In the genomic region with DNA sequence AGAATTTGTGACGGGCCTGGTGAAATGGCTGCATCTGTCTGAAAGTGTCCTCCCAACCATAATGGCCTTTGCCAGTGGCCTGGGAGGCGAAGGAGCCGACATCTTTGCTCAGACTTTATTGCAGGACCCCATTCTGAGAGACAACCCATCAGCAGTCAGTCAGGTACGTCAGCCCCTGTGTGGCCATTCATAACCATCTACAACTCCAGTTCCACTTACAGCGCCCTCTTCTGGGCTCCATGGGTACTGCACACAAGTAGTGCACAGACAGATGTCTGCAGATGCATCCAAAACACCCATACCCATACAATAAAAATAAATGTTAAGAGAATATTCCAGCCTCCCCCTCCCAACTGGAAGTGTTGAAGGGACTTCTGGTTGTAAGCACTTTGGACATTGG, we compare ENCODE assay signal across 11 mouse cellular contexts. TPM values are rescaled to one million over a fixed set of nuclear protein-coding genes. Genes with fewer than 3 reads are reported as not detected.
DNase-seq lines count a peak whose midpoint lies in the region; ATAC-seq and TF ChIP-seq lines count a peak whose summit lies in the region.
"Had no signal": no experiment of that assay in that cellular context is flagged by ENCODE, and none has a peak within 500 bp of the region (broad histone marks: within the 10 kb centered on the region; RNA-seq: fewer than 3 reads in every experiment).

No protein-coding gene starts in this region.

- DNase-seq in CD4-positive, CD25-positive, alpha-beta regulatory T cell, adult 2 months (ENCODE audit: low read depth, low spot score): peak; percentile 59
- DNase-seq in liver: peak; percentile 11
- DNase-seq in testis, postnatal 10 days (ENCODE audit: low spot score): peak; percentile 68
- DNase-seq in layer of hippocampus, adult 8-10 months (ENCODE audit: low spot score in 2 of 2): no peak
- DNase-seq: gastrocnemius, postnatal 25 days had no signal

- no peaks in the 10 kb centered on the region for H3K9me3 ChIP-seq in liver, embryonic 12.5 days (replicated peaks)

- no peak overlapping the region for H3K4me3 ChIP-seq in liver, embryonic 12.5 days
- H3K4me3 ChIP-seq in bone marrow, adult 2 months (replicated peaks; ENCODE audit: control insufficient read depth, low read depth, low read length): no peak overlapping the region

- H3K9ac ChIP-seq in liver, embryonic 12.5 days: no peak overlapping the region
- H3K9ac ChIP-seq: hindbrain, embryonic 14.5 days had no signal

- WGBS in liver, embryonic 12.5 days (ENCODE audit: insufficient replicate concordance): 64% methylated on average over 5 of the region's 5 CpGs
- 86% methylated on average over 5 of the region's 5 CpGs for WGBS in bone marrow, adult 2 months

- H3K27me3 ChIP-seq in liver, embryonic 12.5 days (replicated peaks): no peaks in the 10 kb centered on the region

- 0 out of 2 replicates have a peak, but pooled peaks cover 2% of the 10 kb centered on the region for H3K4me1 ChIP-seq in liver, embryonic 12.5 days
- H3K4me1 ChIP-seq in bone marrow, adult 2 months (ENCODE audit: control insufficient read depth, insufficient read depth, low read length): no peaks in the 10 kb centered on the region

- TF ChIP-seq CTCF in bone marrow, adult 2 months (IDR thresholded peaks at IDR 0.05; ENCODE audit: control insufficient read depth, insufficient read depth, low read length): peak; percentile 62

- ATAC-seq in CD4-positive, CD25-positive, alpha-beta regulatory T cell, adult 4 months: no peak
- ATAC-seq in liver, embryonic 12.5 days: no peak
- no peak for ATAC-seq in monocyte, adult 5-6 weeks (replicated peaks; ENCODE audit: insufficient number of reproducible peaks, low FRiP score, low TSS enrichment, poor library complexity, severe bottlenecking)

- no peak for TF ChIP-seq POLR2A in bone marrow, adult 2 months (IDR thresholded peaks at IDR 0.05; ENCODE audit: borderline replicate concordance, control insufficient read depth, low read depth, low read length)

- H3K27ac ChIP-seq in liver, embryonic 12.5 days: no peak overlapping the region
- H3K27ac ChIP-seq in bone marrow, adult 2 months (ENCODE audit: control insufficient read depth, insufficient read depth, low read depth, low read length, poor library complexity): no peak overlapping the region
- H3K27ac ChIP-seq: hindbrain, embryonic 14.5 days had no signal

- H3K4me2 ChIP-seq in liver, embryonic 12.5 days: no peak overlapping the region
- H3K4me2 ChIP-seq: hindbrain, embryonic 14.5 days had no signal

- no peaks in the 10 kb centered on the region for H3K36me3 ChIP-seq in liver, embryonic 12.5 days

RNA-seq across cellular contexts. Expression of gene Tmco4, which starts 23.7 kb away (rescaled TPM):
- polyA plus RNA-seq in CD4-positive, CD25-positive, alpha-beta regulatory T cell, adult 4 months (2017; shearing (Covaris generic)): 10 to 100 TPM; 22.5 to 44.8 TPM
- 2.1 and 2.5 TPM in 2 replicates for polyA plus RNA-seq in liver, embryonic 12.5 days (2016; fragmentation: Nextera tagmentation; extraction: Ambion mirVana)
- polyA plus RNA-seq in bone marrow, adult 2 months (2011; ENCODE audit: insufficient read depth, insufficient read length, low replicate concordance, missing spikeins): 2.7 and 6.0 TPM in 2 replicates
- 16.7 to 26.4 TPM (median 19.0 TPM) in 3 replicates for total RNA-seq in monocyte, adult 5-6 weeks (2017)
- total RNA-seq in layer of hippocampus, adult 8-10 months (2022): 1 to 10 TPM; 2.3 to 5.4 (median 4.1) TPM

RNA-seq across cellular contexts. Expression of gene Rnf186, which starts 29.5 kb away (rescaled TPM):
- polyA plus RNA-seq in CD4-positive, CD25-positive, alpha-beta regulatory T cell, adult 4 months (2017; shearing (Covaris generic)): not detected
- polyA plus RNA-seq in liver, embryonic 12.5 days (2016; fragmentation: Nextera tagmentation; extraction: Ambion mirVana): not detected in 2 replicates
- not detected in 2 replicates for polyA plus RNA-seq in bone marrow, adult 2 months (2011; ENCODE audit: insufficient read depth, insufficient read length, low replicate concordance, missing spikeins)
- total RNA-seq in monocyte, adult 5-6 weeks (2017): not detected in 3 replicates
- not detected for total RNA-seq in layer of hippocampus, adult 8-10 months (2022)
- total RNA-seq: gastrocnemius, postnatal 25 days; megakaryocyte progenitor cell, adult 5-6 weeks had no signal
- polyA plus RNA-seq: hindbrain, embryonic 14.5 days had no signal

Comparison
In these comparisons a context has a peak if more than half of its experiments do, and no peak if none do; other contexts are left out.
1. DNase-seq: peak in CD4-positive, CD25-positive, alpha-beta regulatory T cell, adult 2 months (single experiment), liver (single experiment) and testis, postnatal 10 days (single experiment); none in layer of hippocampus, adult 8-10 months (0 of 2).